Mouse (Mus musculus) colon, adult 2 months (tissue): Measurements from ENCODE around the gene Smim24. TPM values are rescaled to one million over a fixed set of nuclear protein-coding genes. Genes with fewer than 3 reads are reported as not detected.

Experiments used
- polyA plus RNA-seq: library from polyadenylated mRNA; depleted of rRNA; stranded (reverse); fragments of >200 nt; gene quantifications from 2 replicates; pipeline ENCODE4 v1.2.3, GENCODE M21; 2012; rRNA removed

Smim24 gene
- polyA plus RNA-seq = 504 and 602 TPM in 2 replicates

GRCm38 (mm10) chr10:81392781-81393185 lies at the start of gene Smim24:
Gene Smim24 (plus strand): TSS chr10:81393051.

GRCm38 (mm10) chr10:81350351-81351063 lies 42.3 kb upstream of the Smim24 start, which contains the start of gene Hmg20b:
Gene Hmg20b (minus strand): TSS chr10:81350480.

GRCm38 (mm10) chr10:81356991-81357844 lies 35.6 kb upstream of the Smim24 start, which contains the start of gene Mfsd12:
Gene Mfsd12 (plus strand): TSS chr10:81357491.

GRCm38 (mm10) chr10:81365672-81366476 lies 27.0 kb upstream of the Smim24 start, which contains the start of gene 4930404N11Rik:
Gene 4930404N11Rik (minus strand): TSS chr10:81365816.

GRCm38 (mm10) chr10:81377793-81378552 lies 14.9 kb upstream of the Smim24 start, which contains the start of gene Fzr1:
Gene Fzr1 (minus strand): TSS chr10:81378516.

GRCm38 (mm10) chr10:81383802-81384604 lies 8.8 kb upstream of the Smim24 start, which contains the start of the genes Dohh and Gm48551:
Gene Dohh (plus strand): TSS chr10:81384428.
Gene Gm48551 (plus strand): TSS chr10:81384466.

GRCm38 (mm10) chr10:81388505-81389055 lies 4.3 kb upstream of the Smim24 start, which contains the start of gene Gm48552:
Gene Gm48552 (plus strand): TSS chr10:81389005.

Other genes with a start within 250 kb of the Smim24 start
- gene Pias4, start 225.1 kb upstream of the Smim24 start, polyA plus RNA-seq = 55.8 and 61.5 TPM in 2 replicates
- 2,007 and 2,039 TPM in 2 replicates for gene Eef2, start 216.4 kb upstream of the Smim24 start, polyA plus RNA-seq
- 125 and 128 TPM in 2 replicates for gene Dapk3, start 210.0 kb upstream of the Smim24 start, polyA plus RNA-seq
- gene 4930442H23Rik, start 209.2 kb upstream of the Smim24 start, polyA plus RNA-seq = not detected in 2 replicates
- gene Nmrk2, start 191.0 kb upstream of the Smim24 start, polyA plus RNA-seq = not detected in 2 replicates
- 1.1 and 1.4 TPM in 2 replicates for gene Atcay, start 162.2 kb upstream of the Smim24 start, polyA plus RNA-seq
- gene Zfr2, start 159.9 kb upstream of the Smim24 start, polyA plus RNA-seq = 14.2 and 20.7 TPM in 2 replicates
- gene Matk, start 140.1 kb upstream of the Smim24 start, polyA plus RNA-seq = 9.0 and 10.3 TPM in 2 replicates
- gene Mrpl54, start 126.1 kb upstream of the Smim24 start, polyA plus RNA-seq = 157 and 224 TPM in 2 replicates
- 123 and 126 TPM in 2 replicates for gene Apba3, start 126.1 kb upstream of the Smim24 start, polyA plus RNA-seq
- gene Tjp3, start 101.5 kb upstream of the Smim24 start, polyA plus RNA-seq = 261 and 310 TPM in 2 replicates
- 65.4 and 73.0 TPM in 2 replicates for gene Pip5k1c, start 100.1 kb upstream of the Smim24 start, polyA plus RNA-seq
- 33.3 and 36.3 TPM in 2 replicates for gene Cactin, start 71.9 kb upstream of the Smim24 start, polyA plus RNA-seq
- gene Tbxa2r, start 64.3 kb upstream of the Smim24 start, polyA plus RNA-seq = 23.0 and 24.8 TPM in 2 replicates
- 3.0 and 3.5 TPM in 2 replicates for gene Gipc3, start 49.8 kb upstream of the Smim24 start, polyA plus RNA-seq
- gene Hmg20b, start 42.6 kb upstream of the Smim24 start, polyA plus RNA-seq = 209 and 214 TPM in 2 replicates
- gene Mfsd12, start 35.6 kb upstream of the Smim24 start, polyA plus RNA-seq = 33.7 and 37.4 TPM in 2 replicates
- gene 4930404N11Rik, start 27.2 kb upstream of the Smim24 start, polyA plus RNA-seq = 43.7 and 48.7 TPM in 2 replicates
- 130 and 133 TPM in 2 replicates for gene Fzr1, start 14.5 kb upstream of the Smim24 start, polyA plus RNA-seq
- gene Dohh, start 8.6 kb upstream of the Smim24 start, polyA plus RNA-seq = 98.1 and 108 TPM in 2 replicates
- 2.9 TPM in 2 replicates for gene Gm48551, start 8.6 kb upstream of the Smim24 start, polyA plus RNA-seq
- gene Gm48552, start 4.0 kb upstream of the Smim24 start, polyA plus RNA-seq = 4.4 and 5.7 TPM in 2 replicates
- gene Nfic, start 62.6 kb downstream of the Smim24 start, polyA plus RNA-seq = 33.9 and 48.1 TPM in 2 replicates
- gene Celf5, start 89.7 kb downstream of the Smim24 start, polyA plus RNA-seq = 4.7 and 5.4 TPM in 2 replicates
- gene Ncln, start 103.3 kb downstream of the Smim24 start, polyA plus RNA-seq = 240 and 254 TPM in 2 replicates
- 4.5 and 5.7 TPM in 2 replicates for gene S1pr4, start 107.1 kb downstream of the Smim24 start, polyA plus RNA-seq
- 3.0 and 3.1 TPM in 2 replicates for gene Gna15, start 131.2 kb downstream of the Smim24 start, polyA plus RNA-seq
- 280 and 341 TPM in 2 replicates for gene Gna11, start 152.1 kb downstream of the Smim24 start, polyA plus RNA-seq
- gene Aes, start 166.4 kb downstream of the Smim24 start, polyA plus RNA-seq = 1,852 and 2,404 TPM in 2 replicates
- 48.9 and 62.5 TPM in 2 replicates for gene Tle2, start 181.5 kb downstream of the Smim24 start, polyA plus RNA-seq
- 28.5 and 36.3 TPM in 2 replicates for gene Tle6, start 208.0 kb downstream of the Smim24 start, polyA plus RNA-seq
- 0.55 and 0.89 TPM in 2 replicates for gene BC025920, start 213.2 kb downstream of the Smim24 start, polyA plus RNA-seq
- gene Sirt6, start 234.7 kb downstream of the Smim24 start, polyA plus RNA-seq = 51.7 and 56.4 TPM in 2 replicates
- gene Ankrd24, start 235.5 kb downstream of the Smim24 start, polyA plus RNA-seq = 34.1 and 39.1 TPM in 2 replicates